Mouse (Mus musculus) cerebellum, adult (tissue): ENCODE data around the gene Cfb.
"Not testable (repeated sequence)": the region's sequence is repeated elsewhere in the genome, so short reads cannot be mapped to it uniquely, and the experiment has no call there.

Experiments
- ATAC-seq: cut with Nextera tagmentation; 2 replicates; pipeline ENCODE4 v1.9.2; 2017; ENCODE audit warnings: mild to moderate bottlenecking, moderate library complexity, mixed read lengths; ENCODE audit not compliant: insufficient number of reproducible peaks, low FRiP score, low TSS enrichment

Cfb gene

DNA sequence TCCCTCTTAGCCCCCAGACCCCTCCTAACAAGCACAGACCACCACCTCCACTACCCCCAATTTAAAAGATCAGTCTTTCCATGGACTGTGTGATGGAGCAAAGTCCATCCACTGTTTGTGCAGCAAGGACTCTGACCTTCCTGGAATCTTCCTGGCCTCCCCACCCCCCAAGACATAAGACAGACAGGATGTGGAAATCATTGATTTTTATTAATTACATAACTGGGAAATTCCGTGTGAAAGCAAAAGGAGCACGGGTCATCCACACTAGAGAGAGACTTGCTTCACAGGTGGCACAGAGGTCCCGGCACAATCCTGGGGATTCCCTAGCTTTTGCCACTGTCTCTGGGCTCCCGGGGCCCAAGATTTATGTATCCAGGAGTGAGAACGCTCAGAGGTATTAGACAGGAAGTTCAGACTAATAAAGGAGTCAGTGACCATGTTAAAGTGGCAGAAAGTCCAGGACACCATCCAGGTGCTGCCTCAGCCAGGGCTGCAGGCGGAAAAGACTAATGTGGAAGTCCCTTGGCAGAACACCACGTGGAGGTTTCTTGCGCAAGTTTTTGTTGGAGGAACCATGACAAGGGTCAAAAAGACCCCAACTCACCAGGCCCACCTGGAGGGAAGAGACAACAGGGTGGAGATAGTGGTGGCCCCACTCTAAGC, at the start of gene Cfb:
Gene Cfb (minus strand): TSS at position 103 of the 666 bp plus-strand sequence.
- ATAC-seq: no peak

GRCm38 (mm10) chr17:34911945-34912351, 49.6 kb upstream of the Cfb start:
- ATAC-seq: peak; percentile 60; the same call in 1 of the 2 replicates

DNA sequence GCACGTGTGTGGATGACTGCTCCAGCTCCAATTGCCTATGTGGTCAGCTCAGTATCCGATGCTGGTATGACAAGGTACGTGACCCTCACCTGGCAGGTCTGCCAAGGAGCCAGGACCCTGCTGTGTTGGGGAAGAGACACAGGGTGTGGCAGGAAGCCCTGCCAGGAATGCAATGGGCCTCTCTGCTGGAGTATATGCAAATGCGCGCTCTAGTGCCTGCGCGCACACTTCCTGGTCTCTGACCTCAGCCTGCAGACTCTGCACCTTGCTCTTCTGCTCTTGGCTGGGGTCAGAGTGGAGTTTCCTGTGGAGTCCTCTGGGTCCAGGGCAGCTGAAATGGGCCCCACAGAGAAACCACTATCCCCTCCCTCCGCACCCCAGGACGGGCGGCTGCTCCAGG, 48.7 kb upstream of the Cfb start:
- ATAC-seq: no peak

DNA sequence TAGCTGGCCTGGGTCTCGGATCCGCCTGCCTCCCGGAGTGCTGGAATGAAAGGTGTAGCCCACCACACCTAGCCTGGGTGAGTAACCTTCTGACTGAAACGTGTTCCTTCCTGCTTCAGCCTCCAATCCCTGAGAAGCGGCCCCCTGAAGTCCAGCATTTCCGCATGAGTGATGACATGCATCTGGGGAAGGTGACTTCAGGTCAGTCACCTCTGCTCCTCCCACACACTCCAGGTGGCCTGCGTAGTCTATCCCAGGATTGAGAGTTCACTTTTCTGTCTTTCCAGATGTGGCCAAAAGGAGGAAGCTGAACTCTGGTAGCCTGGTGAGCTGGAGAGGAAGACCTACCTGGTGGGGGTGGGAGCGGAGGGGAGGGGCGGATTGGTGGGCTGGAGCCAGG, 40.6 kb upstream of the Cfb start:
- no peak for ATAC-seq

- ATAC-seq: not testable (repeated sequence)
These were observed 39.6 kb upstream of the Cfb start for GRCm38 (mm10) chr17:34901948-34902347.

- ATAC-seq: not testable (repeated sequence)
These were observed 38.5 kb upstream of the Cfb start for GRCm38 (mm10) chr17:34900826-34901225.

DNA sequence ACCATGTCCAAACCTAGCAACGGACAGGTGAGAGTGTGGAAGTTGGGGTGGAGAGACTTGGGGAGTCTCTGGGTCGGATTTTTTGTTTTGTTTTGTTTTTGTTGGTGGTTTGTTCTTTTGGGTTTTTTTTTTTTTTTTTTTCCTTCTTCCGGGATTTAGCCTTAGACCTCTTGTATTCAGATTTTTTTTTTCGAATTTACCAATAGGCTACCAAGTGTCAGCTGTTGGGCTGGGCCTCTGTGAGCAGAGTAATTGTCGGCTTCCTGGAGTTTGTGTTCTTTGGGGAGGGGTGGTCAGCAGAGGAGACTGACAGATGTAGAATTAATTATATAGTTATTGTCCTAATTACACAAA, 37.5 kb upstream of the Cfb start:
- no peak for ATAC-seq

- ATAC-seq: no peak
These were observed 37.0 kb upstream of the Cfb start for GRCm38 (mm10) chr17:34899053-34899889.

DNA sequence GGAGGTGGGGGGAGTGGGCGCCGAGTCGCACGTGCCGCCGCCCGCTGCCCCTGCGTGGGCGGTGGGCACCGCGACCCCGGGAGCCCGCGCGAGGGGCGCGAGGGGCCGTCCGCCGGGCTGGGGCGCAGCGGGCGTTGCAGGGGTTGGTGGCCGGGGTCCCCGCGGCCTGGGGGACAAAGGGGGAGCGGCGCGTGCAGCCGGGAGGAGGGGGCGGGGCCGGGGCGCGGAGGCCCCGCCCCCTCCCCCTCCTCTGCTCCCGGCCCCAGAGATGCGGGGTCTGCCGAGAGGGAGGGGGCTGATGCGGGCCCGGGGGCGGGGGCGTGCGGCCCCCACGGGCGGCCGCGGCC, 36.4 kb upstream of the Cfb start:
- ATAC-seq: no peak

- peak; percentile 34 for ATAC-seq
These were observed 35.9 kb upstream of the Cfb start, which contains the start of the genes C2 and Ehmt2 for GRCm38 (mm10) chr17:34898160-34898586. Gene C2, minus strand, starts transcription at chr17:34898265. Gene Ehmt2, plus strand, starts transcription at chr17:34898469.

DNA sequence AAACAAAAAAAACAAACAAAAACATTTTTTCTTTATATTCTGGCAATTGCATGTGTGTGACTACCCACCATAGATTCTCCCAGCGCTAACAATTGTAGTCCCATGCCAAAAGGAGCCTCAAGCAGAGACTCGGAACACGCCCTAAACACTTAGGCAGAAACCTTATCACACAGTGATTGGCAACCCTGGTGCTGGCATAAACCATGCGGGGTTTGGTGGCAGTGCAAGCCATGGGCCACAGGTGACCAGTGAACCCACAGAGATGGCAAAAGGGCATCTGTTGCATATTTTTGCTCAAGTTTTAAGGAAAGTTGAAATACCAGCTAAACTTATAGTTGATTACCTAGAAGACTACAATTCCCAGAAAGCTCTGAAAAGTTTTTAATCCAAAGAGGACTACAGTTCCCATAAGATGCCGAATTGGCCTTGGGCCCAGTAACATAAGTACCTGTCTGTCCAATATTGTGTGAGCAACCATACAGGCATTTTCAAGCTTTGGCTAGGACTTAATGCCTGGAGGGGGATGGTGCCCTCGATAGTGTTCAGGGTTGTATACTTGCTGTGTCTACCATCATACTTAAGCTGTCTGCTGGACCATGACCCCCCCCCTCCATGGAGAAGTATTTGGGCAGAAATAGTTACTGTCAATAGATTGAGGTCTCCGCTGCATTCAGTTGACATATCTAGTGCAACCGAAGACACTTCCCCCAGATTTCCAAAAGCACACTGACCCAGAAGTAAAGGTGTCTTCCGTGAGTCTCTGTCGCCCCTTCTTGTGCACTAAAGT, 35.2 kb upstream of the Cfb start:
- ATAC-seq: no peak

- ATAC-seq: no peak
These were observed 34.0 kb upstream of the Cfb start for GRCm38 (mm10) chr17:34896366-34896765.

GRCm38 (mm10) chr17:34895724-34896123, 33.4 kb upstream of the Cfb start:
- ATAC-seq: no peak

- no peak for ATAC-seq
These were observed 32.6 kb upstream of the Cfb start for GRCm38 (mm10) chr17:34894801-34895530.

- ATAC-seq: peak; percentile 72
These were observed 31.8 kb upstream of the Cfb start for GRCm38 (mm10) chr17:34894074-34894597.

DNA sequence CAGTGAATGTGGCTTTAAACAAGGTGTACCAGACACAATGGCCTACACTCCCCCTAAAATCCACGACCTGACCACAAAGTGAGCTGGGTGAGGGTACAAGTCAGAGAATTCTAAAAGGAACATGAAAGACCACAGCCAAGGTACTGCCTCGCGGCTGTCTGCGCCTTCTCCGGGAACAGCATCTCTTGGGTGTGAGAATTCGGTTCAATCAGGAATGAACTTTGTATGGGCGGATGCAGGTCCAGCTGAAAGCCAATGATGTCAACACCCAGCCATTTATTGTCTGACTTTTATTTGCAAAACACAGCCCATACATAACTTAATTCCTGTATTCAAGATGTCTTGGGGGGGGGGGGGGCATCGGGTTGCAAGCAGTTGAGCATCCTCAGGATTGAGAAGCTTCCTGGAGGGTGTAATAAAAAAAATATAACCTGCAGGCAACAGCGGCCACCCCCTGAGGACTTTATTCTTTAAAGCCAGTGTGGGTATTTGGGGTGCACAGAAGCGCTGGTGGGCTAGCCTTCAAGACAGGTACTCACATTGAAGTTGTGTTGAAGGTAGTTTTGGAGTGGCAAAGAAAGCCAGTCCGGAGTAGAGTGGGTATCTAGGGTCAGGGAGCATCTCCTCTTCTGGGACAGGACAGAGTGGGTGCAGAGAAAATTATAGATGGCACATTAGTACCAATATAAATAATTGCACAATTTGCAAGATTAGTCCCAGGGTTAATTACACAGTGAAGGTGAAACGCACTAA, 30.9 kb upstream of the Cfb start:
- 0 out of 2 replicates have a peak, but pooled peaks have one; percentile 2 for ATAC-seq

- no peak for ATAC-seq
These were observed 29.1 kb upstream of the Cfb start for GRCm38 (mm10) chr17:34891377-34891776.

GRCm38 (mm10) chr17:34890074-34890743, 27.9 kb upstream of the Cfb start:
- ATAC-seq: no peak

- ATAC-seq: no peak
These were observed 25.6 kb upstream of the Cfb start for GRCm38 (mm10) chr17:34887942-34888341.
